Mouse (Mus musculus): ENCODE measurements around the gene G430095P16Rik. TPM values are rescaled to one million over a fixed set of nuclear protein-coding genes. Genes with fewer than 3 reads are reported as not detected.

Gene G430095P16Rik
- polyA plus RNA-seq, 1 experiment from 2014 or later, result 0.89 TPM

- H3K4me1 ChIP-seq (ENCODE audit: control insufficient read depth, insufficient read depth, low read depth, low read length), result peaks cover 35% of the 10 kb centered on the region
- 0 out of 2 replicates have a peak overlapping the region, but pooled peaks have one; percentile 4 for H3K4me3 ChIP-seq (ENCODE audit: low read length)
- H3K4me2 ChIP-seq (ENCODE audit: low read length), result peak overlapping the region; percentile 55
- no peak for ATAC-seq
- H3K9me3 ChIP-seq (ENCODE audit: control insufficient read depth, low read length), result no peaks in the 10 kb centered on the region
- H3K27me3 ChIP-seq (replicated peaks; ENCODE audit: control insufficient read depth, insufficient read depth, low read length), result peaks cover 23% of the 10 kb centered on the region
- WGBS, result 4% methylated on average over 13 of the region's 13 CpGs
- H3K36me3 ChIP-seq (ENCODE audit: control insufficient read depth, insufficient read depth, low read length), result no peaks in the 10 kb centered on the region
- peak overlapping the region; percentile 20 for H3K9ac ChIP-seq (ENCODE audit: low read depth, low read length)
- H3K27ac ChIP-seq (ENCODE audit: low read depth, low read length), result peak overlapping the region; percentile 91
Observed at GRCm38 (mm10) chr8:84775105-84775591, 52.3 kb downstream of the G430095P16Rik start.

- Histone ChIP-seq H3K27ac (ENCODE audit: low read depth, low read length) (peak overlapping the region; percentile 91), H3K27me3 (replicated peaks; ENCODE audit: control insufficient read depth, insufficient read depth, low read length) (peaks cover 25% of the 10 kb centered on the region), H3K4me1 (ENCODE audit: control insufficient read depth, insufficient read depth, low read depth, low read length) (peaks cover 37% of the 10 kb centered on the region), H3K9me3 (ENCODE audit: control insufficient read depth, low read length) (no peaks in the 10 kb centered on the region), H3K4me3 (ENCODE audit: low read length) (no peak overlapping the region), H3K4me2 (ENCODE audit: low read length) (peak overlapping the region; percentile 55), H3K36me3 (ENCODE audit: control insufficient read depth, insufficient read depth, low read length) (no peaks in the 10 kb centered on the region), H3K9ac (ENCODE audit: low read depth, low read length) (peak overlapping the region; percentile 20)
- 7% methylated on average over 7 of the region's 7 CpGs for WGBS
- ATAC-seq, result no peak
Observed at GRCm38 (mm10) chr8:84775621-84776113, 52.9 kb downstream of the G430095P16Rik start.

Other genes starting within 250 kb of the G430095P16Rik start
- 18.2 and 19.6 TPM in 2 replicates for gene Ier2, start 60.2 kb upstream of the G430095P16Rik start, polyA plus RNA-seq (2015; fragmentation: Nextera tagmentation; extraction: Ambion mirVana)
- gene Trmt1, start 36.7 kb upstream of the G430095P16Rik start, polyA plus RNA-seq (2015; fragmentation: Nextera tagmentation; extraction: Ambion mirVana), result 66.8 and 71.2 TPM in 2 replicates
- gene Nacc1, start 35.1 kb upstream of the G430095P16Rik start, polyA plus RNA-seq (2015; fragmentation: Nextera tagmentation; extraction: Ambion mirVana), result 12.4 and 15.5 TPM in 2 replicates
- 2.6 and 3.2 TPM in 2 replicates for gene Lyl1, start 21.6 kb upstream of the G430095P16Rik start, polyA plus RNA-seq (2015; fragmentation: Nextera tagmentation; extraction: Ambion mirVana)
- gene Nfix, start 77.3 kb downstream of the G430095P16Rik start, polyA plus RNA-seq (2015; fragmentation: Nextera tagmentation; extraction: Ambion mirVana), result 94.3 and 109 TPM in 2 replicates
- 15.4 and 17.1 TPM in 2 replicates for gene Dand5, start 99.8 kb downstream of the G430095P16Rik start, polyA plus RNA-seq (2015; fragmentation: Nextera tagmentation; extraction: Ambion mirVana)
- 40.6 and 40.7 TPM in 2 replicates for gene Gadd45gip1, start 108.5 kb downstream of the G430095P16Rik start, polyA plus RNA-seq (2015; fragmentation: Nextera tagmentation; extraction: Ambion mirVana)
- gene Rad23a, start 117.7 kb downstream of the G430095P16Rik start, polyA plus RNA-seq (2015; fragmentation: Nextera tagmentation; extraction: Ambion mirVana), result 78.2 and 95.4 TPM in 2 replicates
- 743 and 792 TPM in 2 replicates for gene Calr, start 123.9 kb downstream of the G430095P16Rik start, polyA plus RNA-seq (2015; fragmentation: Nextera tagmentation; extraction: Ambion mirVana)
- gene Farsa, start 134.0 kb downstream of the G430095P16Rik start, polyA plus RNA-seq (2015; fragmentation: Nextera tagmentation; extraction: Ambion mirVana), result 112 and 114 TPM in 2 replicates
- gene Syce2, start 149.1 kb downstream of the G430095P16Rik start, polyA plus RNA-seq (2015; fragmentation: Nextera tagmentation; extraction: Ambion mirVana), result 38.1 and 46.6 TPM in 2 replicates
- gene Gcdh, start 170.9 kb downstream of the G430095P16Rik start, polyA plus RNA-seq (2015; fragmentation: Nextera tagmentation; extraction: Ambion mirVana), result 41.4 and 42.8 TPM in 2 replicates
- 0.39 and 0.56 TPM in 2 replicates for gene Klf1, start 178.9 kb downstream of the G430095P16Rik start, polyA plus RNA-seq (2015; fragmentation: Nextera tagmentation; extraction: Ambion mirVana)
- 6.4 and 7.0 TPM in 2 replicates for gene Dnase2a, start 185.6 kb downstream of the G430095P16Rik start, polyA plus RNA-seq (2015; fragmentation: Nextera tagmentation; extraction: Ambion mirVana)
- 71.4 and 77.4 TPM in 2 replicates for gene Mast1, start 214.4 kb downstream of the G430095P16Rik start, polyA plus RNA-seq (2015; fragmentation: Nextera tagmentation; extraction: Ambion mirVana)
- gene Rtbdn, start 224.0 kb downstream of the G430095P16Rik start, polyA plus RNA-seq (2015; fragmentation: Nextera tagmentation; extraction: Ambion mirVana), result 3.0 and 3.2 TPM in 2 replicates
- not detected in 2 replicates for gene Gm49661, start 246.4 kb downstream of the G430095P16Rik start, polyA plus RNA-seq (2015; fragmentation: Nextera tagmentation; extraction: Ambion mirVana)
- gene Prdx2, start 246.6 kb downstream of the G430095P16Rik start, polyA plus RNA-seq (2015; fragmentation: Nextera tagmentation; extraction: Ambion mirVana), result 1,040 and 1,063 TPM in 2 replicates
- gene Rnaseh2a, start 246.8 kb downstream of the G430095P16Rik start, polyA plus RNA-seq (2015; fragmentation: Nextera tagmentation; extraction: Ambion mirVana), result 55.8 and 57.5 TPM in 2 replicates